Mouse (Mus musculus) stomach, embryonic 16.5 days (tissue): ENCODE results near the gene Nkx2-5. TPM values are rescaled to one million over a fixed set of nuclear protein-coding genes. Genes with fewer than 3 reads are reported as not detected.
A peak's percentile ranks its signal among the peaks of the same experiment; 100 is the strongest.

Experiments used
- ATAC-seq: fragments of 200-750 bp; cut with Nextera tagmentation; 2 replicates; pipeline ENCODE4 v1.8.0; 2017; ENCODE audit warnings: moderate number of reproducible peaks, moderate TSS enrichment; ENCODE audit not compliant: insufficient read depth, low FRiP score
- H3K27ac ChIP-seq: fragments of 300-500 bp; sonication (generic); 2 replicates; pipeline ENCODE4 v1.5.1; 2014; ENCODE audit warnings: low read length
- H3K27me3 ChIP-seq: fragments of 300-500 bp; sonication (generic); 2 replicates; pipeline ENCODE4 v1.6.1; 2014; ENCODE audit warnings: low read length, control low read depth, mixed read lengths; ENCODE audit not compliant: control insufficient read depth, insufficient read depth
- H3K36me3 ChIP-seq: fragments of 300-500 bp; sonication (generic); 2 replicates; pipeline ENCODE4 v1.6.1; 2014; ENCODE audit warnings: low read length; ENCODE audit not compliant: control insufficient read depth, insufficient read depth
- H3K4me1 ChIP-seq: fragments of 300-500 bp; sonication (generic); 2 replicates; pipeline ENCODE4 v1.6.1; 2014; ENCODE audit warnings: low read length, control low read depth, mixed read lengths; ENCODE audit not compliant: control insufficient read depth, insufficient read depth
- H3K4me2 ChIP-seq: fragments of 300-500 bp; sonication (generic); 2 replicates; pipeline ENCODE4 v1.6.1; 2014; ENCODE audit warnings: low read depth, low read length, mixed read lengths
- H3K4me3 ChIP-seq: fragments of 300-500 bp; sonication (generic); replicated peaks from 2 replicates; pipeline ENCODE4 v1.5.1; 2014; ENCODE audit warnings: mild to moderate bottlenecking, low read length
- H3K9ac ChIP-seq: fragments of 300-500 bp; sonication (generic); 2 replicates; pipeline ENCODE4 v1.6.1; 2014; ENCODE audit warnings: low read length
- H3K9me3 ChIP-seq: fragments of 300-500 bp; sonication (generic); replicated peaks from 2 replicates; pipeline ENCODE4 v1.6.1; 2016; ENCODE audit warnings: low read length, control low read depth; ENCODE audit not compliant: control insufficient read depth
- WGBS: fragments of 180-500 bp; shearing (Covaris S2); extraction: QIAGEN DNeasy Blood & Tissue Kit; methylation state at CpG from one replicate; pipeline ENCODE4 v1.1.7; 2014; 5-methylcytosine and 5-hydroxymethylcytosine counted together
- polyA plus RNA-seq: library from polyadenylated mRNA; unstranded; fragments of >200 nt; fragmentation: Nextera tagmentation; extraction: Ambion mirVana; gene quantifications from 2 replicates; pipeline ENCODE4 v1.2.1, GENCODE M21; 2015

The Nkx2-5 gene
- polyA plus RNA-seq, 1 experiment from 2014 or later = 4.6 TPM

DNA sequence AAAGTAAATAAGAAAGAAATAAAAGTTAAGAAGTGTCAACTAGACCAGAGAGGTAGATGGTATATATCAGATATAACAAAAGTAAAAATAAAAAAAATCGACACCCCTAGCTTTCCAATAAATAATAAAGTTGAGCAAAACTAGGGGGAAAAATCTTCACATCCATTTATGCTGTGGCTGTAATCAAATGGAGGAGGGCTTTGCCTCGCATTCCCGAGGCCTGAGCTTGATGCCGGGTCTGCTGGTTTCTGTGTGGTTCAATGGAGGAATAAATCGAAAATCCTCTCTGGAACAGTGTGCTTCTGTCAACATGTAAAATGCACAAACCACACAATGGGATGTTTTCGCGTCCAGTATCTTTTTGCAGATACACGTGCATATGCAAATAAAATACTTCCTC, 1.6 kb upstream of the Nkx2-5 start:
- Histone ChIP-seq H3K4me1 (peaks cover 10% of the 10 kb centered on the region), H3K27me3 (peaks cover 80% of the 10 kb centered on the region), H3K27ac (no peak overlapping the region), H3K9me3 (no peaks in the 10 kb centered on the region), H3K4me3 (no peak overlapping the region), H3K36me3 (no peaks in the 10 kb centered on the region), H3K9ac (no peak overlapping the region), H3K4me2 (no peak overlapping the region)
- ATAC-seq = no peak
- 12% methylated on average over 8 of the region's 8 CpGs for WGBS

DNA sequence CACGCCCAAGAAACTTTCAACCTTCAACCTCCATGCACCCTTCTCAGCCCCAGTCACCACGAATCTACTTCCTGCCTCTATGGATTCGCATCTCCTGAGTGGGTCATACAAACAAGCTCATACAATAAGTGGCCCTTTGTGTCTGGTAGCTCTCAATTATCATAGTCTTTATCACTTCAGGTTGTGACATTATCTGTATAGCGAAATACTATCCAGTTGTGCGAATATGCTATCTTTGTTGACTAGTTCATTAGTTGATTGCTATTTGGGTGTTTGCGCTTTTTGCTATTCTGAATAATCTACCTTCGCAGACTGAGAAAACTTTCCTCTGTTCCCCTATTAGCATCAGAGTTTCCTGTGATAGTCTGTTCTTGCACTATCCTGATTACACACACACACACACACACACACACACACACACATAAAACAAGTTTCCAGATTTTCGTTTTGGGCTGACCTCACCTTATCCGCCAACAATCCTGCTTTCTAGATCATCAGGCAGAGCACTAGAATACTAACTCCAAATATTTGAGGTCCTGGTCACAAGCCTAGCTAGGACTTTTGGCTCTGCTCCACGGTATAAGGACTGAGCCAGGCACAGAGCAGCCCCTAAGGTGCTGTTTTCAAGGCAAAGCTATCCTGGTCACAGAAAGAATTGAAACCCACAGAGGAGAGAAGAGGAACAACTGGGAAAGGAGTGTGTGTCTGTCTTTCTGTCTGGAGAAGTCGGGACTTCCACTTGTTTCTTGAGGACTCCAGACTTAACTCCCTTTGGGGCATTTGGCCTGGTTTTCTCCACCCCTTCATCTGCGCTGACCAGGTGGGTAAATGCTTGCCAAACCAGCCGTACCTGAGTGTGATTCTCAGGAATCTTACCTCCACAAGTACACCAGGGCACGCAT, 591 bp upstream of the Nkx2-5 start:
- Histone ChIP-seq H3K4me1 (peaks cover 10% of the 10 kb centered on the region), H3K4me3 (no peak overlapping the region), H3K9ac (no peak overlapping the region), H3K27ac (no peak overlapping the region), H3K9me3 (no peaks in the 10 kb centered on the region), H3K36me3 (no peaks in the 10 kb centered on the region), H3K27me3 (peaks cover 80% of the 10 kb centered on the region), H3K4me2 (no peak overlapping the region)
- 8% methylated on average over 14 of the region's 14 CpGs for WGBS
- no peak for ATAC-seq

DNA sequence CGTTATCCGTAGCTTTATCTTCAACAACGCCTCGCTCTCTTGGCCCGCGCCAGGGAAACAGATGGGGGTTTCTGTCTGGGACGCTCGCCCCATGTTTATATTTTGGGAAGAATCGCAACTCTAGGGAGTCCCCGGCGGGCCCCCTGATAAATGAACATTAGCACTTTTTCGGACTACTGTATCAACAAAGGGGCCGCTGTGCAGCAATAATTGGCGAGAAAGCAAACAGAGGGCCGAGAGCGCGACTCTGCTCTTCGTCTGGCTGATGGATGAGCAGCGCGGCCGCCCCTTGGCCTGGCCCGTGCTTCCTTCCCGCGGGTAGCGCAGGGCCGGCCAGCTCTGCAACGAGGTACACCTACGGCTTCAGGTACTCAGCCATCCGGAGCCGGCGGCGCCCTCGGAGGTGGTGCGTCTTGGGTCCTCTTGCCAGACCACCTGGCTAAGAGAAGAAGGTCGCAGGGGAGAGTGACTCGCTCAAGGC, 398 bp downstream of the Nkx2-5 start:
- no peak overlapping the region for H3K9ac ChIP-seq
- peaks cover 80% of the 10 kb centered on the region for H3K27me3 ChIP-seq
- H3K4me1 ChIP-seq = 0 out of 2 replicates have a peak, but pooled peaks cover 4% of the 10 kb centered on the region
- ATAC-seq = no peak
- under 1% methylated on average over 36 of the region's 36 CpGs for WGBS
- H3K36me3 ChIP-seq = no peaks in the 10 kb centered on the region
- H3K4me2 ChIP-seq = peak overlapping the region; percentile 32
- no peaks in the 10 kb centered on the region for H3K9me3 ChIP-seq
- H3K4me3 ChIP-seq = peak overlapping the region; percentile 7
- H3K27ac ChIP-seq = no peak overlapping the region

GRCm38 (mm10) chr17:26843696-26844236, 1.0 kb downstream of the Nkx2-5 start:
- H3K4me2 ChIP-seq = peak overlapping the region; percentile 8; the same call in 1 of the 2 replicates
- H3K36me3 ChIP-seq = no peaks in the 10 kb centered on the region
- H3K9me3 ChIP-seq = no peaks in the 10 kb centered on the region
- H3K9ac ChIP-seq = no peak overlapping the region
- H3K27ac ChIP-seq = no peak overlapping the region
- H3K27me3 ChIP-seq = peaks cover 81% of the 10 kb centered on the region
- H3K4me3 ChIP-seq = peak overlapping the region; percentile 7; the same call in 1 of the 2 replicates
- WGBS = 2% methylated on average over 7 of the region's 7 CpGs
- ATAC-seq = no peak
- peaks cover 4% of the 10 kb centered on the region; the same call in 1 of the 2 replicates for H3K4me1 ChIP-seq

DNA sequence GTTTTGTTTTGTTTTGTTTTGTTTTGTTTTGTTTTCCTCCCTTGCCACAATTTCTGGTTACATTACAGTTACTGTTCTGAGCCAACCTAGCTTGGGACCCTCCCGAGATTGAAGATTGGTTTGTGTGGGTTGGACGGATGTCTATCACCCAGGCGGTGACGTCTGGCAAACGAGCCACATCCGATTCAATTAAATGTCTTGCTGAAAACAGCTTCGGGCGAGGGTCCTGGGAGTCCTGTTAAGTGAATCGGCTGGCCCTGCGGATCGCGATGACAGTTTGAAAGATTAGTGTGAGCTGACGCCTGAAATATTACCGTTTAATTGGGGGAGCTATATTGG, 1.6 kb downstream of the Nkx2-5 start:
- Histone ChIP-seq H3K9ac (no peak overlapping the region), H3K4me1 (peaks cover 4% of the 10 kb centered on the region; the same call in 1 of the 2 replicates), H3K27me3 (peaks cover 82% of the 10 kb centered on the region), H3K4me2 (no peak overlapping the region), H3K27ac (no peak overlapping the region), H3K9me3 (no peaks in the 10 kb centered on the region), H3K4me3 (no peak overlapping the region), H3K36me3 (no peaks in the 10 kb centered on the region)
- ATAC-seq = no peak
- WGBS = 4% methylated on average over 14 of the region's 14 CpGs

DNA sequence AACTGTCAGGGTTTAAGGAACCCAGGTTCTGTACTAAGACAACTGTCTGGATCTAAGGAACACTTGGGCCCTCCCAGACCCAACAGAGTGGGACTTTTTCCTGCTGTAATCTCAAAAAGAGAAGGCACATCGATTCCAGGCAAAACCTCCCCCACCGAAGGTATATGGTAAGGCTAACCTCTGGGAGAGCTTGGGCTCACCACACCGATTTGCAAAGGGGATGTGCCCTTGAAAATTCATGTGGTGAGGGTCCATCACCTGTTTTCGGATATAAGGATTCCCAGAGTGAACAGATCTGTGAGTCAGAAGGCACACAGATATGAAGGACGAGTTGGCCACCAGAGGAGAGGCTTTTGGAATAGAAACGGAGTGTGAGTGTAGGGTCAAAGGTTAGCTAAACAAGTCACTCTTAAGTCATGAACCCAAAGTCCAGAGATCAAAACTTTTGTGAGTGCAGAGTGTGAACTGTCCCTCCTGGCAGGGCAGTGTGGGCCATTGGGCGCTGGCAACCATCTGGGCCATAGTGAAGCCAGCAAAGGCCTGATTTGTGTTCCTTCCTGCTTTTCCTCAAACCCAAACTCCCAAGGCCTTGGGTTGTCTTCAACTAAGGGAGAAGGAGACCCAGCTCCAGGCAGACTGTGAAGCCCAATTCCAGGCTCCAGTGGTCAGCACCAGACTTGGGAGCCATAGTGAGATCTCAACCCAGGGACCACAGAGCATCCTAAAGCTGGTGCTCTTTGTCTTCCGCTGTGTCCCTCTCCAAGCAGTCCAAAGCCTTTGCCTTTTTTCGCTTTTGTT, 2.2 kb downstream of the Nkx2-5 start:
- Histone ChIP-seq H3K27ac (no peak overlapping the region), H3K9ac (no peak overlapping the region), H3K4me3 (no peak overlapping the region), H3K36me3 (no peaks in the 10 kb centered on the region), H3K4me1 (peaks cover 4% of the 10 kb centered on the region; the same call in 1 of the 2 replicates), H3K9me3 (no peaks in the 10 kb centered on the region), H3K27me3 (peaks cover 81% of the 10 kb centered on the region), H3K4me2 (no peak overlapping the region)
- 12% methylated on average over 9 of the region's 9 CpGs for WGBS
- ATAC-seq = no peak

DNA sequence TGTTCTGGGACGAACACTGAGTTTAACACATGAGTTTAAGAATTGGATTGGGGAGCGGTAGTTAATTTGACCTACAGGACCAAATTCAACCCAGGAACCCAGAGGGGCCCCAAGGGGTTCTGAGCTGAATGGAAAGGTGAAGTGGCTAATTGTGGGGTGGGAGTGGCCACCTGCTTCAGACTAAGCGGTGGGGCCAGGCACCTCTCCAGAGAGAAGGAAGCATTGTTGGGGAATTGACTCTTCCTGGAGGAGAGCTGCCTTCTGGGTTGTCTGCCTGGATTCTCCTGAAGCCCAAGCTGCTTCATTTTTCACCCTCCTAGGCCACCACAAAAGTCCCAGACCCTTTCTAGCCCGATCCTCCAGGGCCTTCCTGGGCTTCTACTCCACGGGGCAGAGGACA, 2.8 kb downstream of the Nkx2-5 start:
- no peak for ATAC-seq
- 10% methylated on average over 5 of the region's 5 CpGs for WGBS
- H3K9ac ChIP-seq = no peak overlapping the region
- H3K4me3 ChIP-seq = no peak overlapping the region
- no peaks in the 10 kb centered on the region for H3K9me3 ChIP-seq
- H3K27ac ChIP-seq = no peak overlapping the region
- H3K36me3 ChIP-seq = no peaks in the 10 kb centered on the region
- no peak overlapping the region for H3K4me2 ChIP-seq
- peaks cover 4% of the 10 kb centered on the region; the same call in 1 of the 2 replicates for H3K4me1 ChIP-seq
- H3K27me3 ChIP-seq = peaks cover 86% of the 10 kb centered on the region

GRCm38 (mm10) chr17:26840922-26841731, 3.7 kb downstream of the Nkx2-5 start:
- Histone ChIP-seq H3K4me1 (peaks cover 4% of the 10 kb centered on the region; the same call in 1 of the 2 replicates), H3K9ac (peak overlapping the region; percentile 52), H3K27me3 (peaks cover 86% of the 10 kb centered on the region), H3K4me2 (0 out of 2 replicates have a peak overlapping the region, but pooled peaks have one; percentile 7), H3K4me3 (peak overlapping the region; percentile 28), H3K36me3 (no peaks in the 10 kb centered on the region), H3K27ac (no peak overlapping the region), H3K9me3 (no peaks in the 10 kb centered on the region)
- whole genome bisulfite sequencing = 2% methylated on average over 48 of the region's 48 CpGs
- ATAC-seq = peak; percentile 57; the same call in 1 of the 2 replicates
